In the genomic region with DNA sequence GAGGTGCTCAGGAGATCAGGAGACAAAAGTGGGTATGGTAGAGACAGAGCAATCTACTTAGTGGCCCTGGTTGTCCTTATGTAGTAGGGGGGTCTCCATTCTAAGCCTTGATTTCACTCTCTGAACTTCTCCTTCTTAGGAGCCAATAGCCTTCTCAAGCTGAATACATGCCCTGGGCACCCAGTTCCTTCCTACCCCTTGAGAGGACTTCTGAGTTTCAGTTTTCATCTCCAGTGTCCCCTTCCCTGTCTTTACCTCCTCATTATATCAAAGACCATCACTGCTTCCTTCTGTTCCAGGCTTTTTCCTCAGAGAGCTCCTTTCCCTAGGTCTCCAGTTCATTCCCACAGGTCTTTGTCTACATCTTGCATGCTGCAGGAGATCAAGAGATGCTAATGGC, we compare ENCODE assay signal across 8 mouse cellular contexts. TPM values are rescaled to one million over a fixed set of nuclear protein-coding genes. Genes with fewer than 3 reads are reported as not detected.
DNase-seq lines count a peak whose midpoint lies in the region; ATAC-seq and TF ChIP-seq lines count a peak whose summit lies in the region.
"Had no signal": no experiment of that assay in that cellular context is flagged by ENCODE, and none has a peak within 500 bp of the region (broad histone marks: within the 10 kb centered on the region; RNA-seq: fewer than 3 reads in every experiment).

No protein-coding gene starts in this region.

- TF ChIP-seq CTCF in lung, postnatal 0 days (IDR thresholded peaks at IDR 0.05) = no peak
- TF ChIP-seq CTCF in forebrain, postnatal 0 days (IDR thresholded peaks at IDR 0.05; ENCODE audit: low read depth) = no peak
- no peak for TF ChIP-seq CTCF in liver, embryonic 14.5 days (IDR thresholded peaks at IDR 0.05; ENCODE audit: low read depth)
- TF ChIP-seq CTCF in stomach, postnatal 0 days (IDR thresholded peaks at IDR 0.05; ENCODE audit: low read depth) = no peak

- H3K9me3 ChIP-seq in lung, postnatal 0 days (ENCODE audit: low read length) = no peaks in the 10 kb centered on the region
- H3K9me3 ChIP-seq in forebrain, postnatal 0 days (ENCODE audit: low read length) = no peaks in the 10 kb centered on the region
- H3K9me3 ChIP-seq in liver, embryonic 14.5 days (ENCODE audit: control insufficient read depth, low read length) = no peaks in the 10 kb centered on the region
- H3K9me3 ChIP-seq in stomach, postnatal 0 days (ENCODE audit: control insufficient read depth, low read length) = no peaks in the 10 kb centered on the region

- 0 out of 2 replicates have a peak, but pooled peaks cover 7% of the 10 kb centered on the region for H3K27me3 ChIP-seq in lung, postnatal 0 days (replicated peaks; ENCODE audit: insufficient read depth, low read length)
- H3K27me3 ChIP-seq in forebrain, postnatal 0 days (ENCODE audit: insufficient read depth, low read length) = peaks cover 37% of the 10 kb centered on the region
- H3K27me3 ChIP-seq in liver, embryonic 14.5 days (ENCODE audit: control insufficient read depth, insufficient read depth, low read length) = peaks cover 61% of the 10 kb centered on the region
- peaks cover 3% of the 10 kb centered on the region; the same call in 1 of the 2 replicates for H3K27me3 ChIP-seq in stomach, postnatal 0 days (ENCODE audit: control insufficient read depth, insufficient read depth, low read length)

- H3K27ac ChIP-seq in lung, postnatal 0 days (ENCODE audit: low read length) = peak overlapping the region; percentile 94
- no peak overlapping the region for H3K27ac ChIP-seq in forebrain, postnatal 0 days (ENCODE audit: low read depth, low read length)
- no peak overlapping the region for H3K27ac ChIP-seq in liver, embryonic 14.5 days
- H3K27ac ChIP-seq in stomach, postnatal 0 days (replicated peaks) = peak overlapping the region; percentile 94
- H3K27ac ChIP-seq: macrophage had no signal

- H3K4me3 ChIP-seq in lung, postnatal 0 days (ENCODE audit: low read depth, low read length) = peak overlapping the region; percentile 52; the same call in 1 of the 2 replicates
- peak overlapping the region; percentile 41 for H3K4me3 ChIP-seq in forebrain, postnatal 0 days (ENCODE audit: low read depth, low read length)
- H3K4me3 ChIP-seq in liver, embryonic 14.5 days (ENCODE audit: insufficient read depth in 1 of 2, low read depth in 2 of 2, low read length in 2 of 2) = no peak overlapping the region; a peak in 1 of 4 replicates
- peak overlapping the region; percentile 70 for H3K4me3 ChIP-seq in stomach, postnatal 0 days (ENCODE audit: low read depth, low read length)

- no peaks in the 10 kb centered on the region for H3K36me3 ChIP-seq in lung, postnatal 0 days (ENCODE audit: insufficient read depth, low read length)
- peaks cover 18% of the 10 kb centered on the region for H3K36me3 ChIP-seq in forebrain, postnatal 0 days (ENCODE audit: insufficient read depth)
- no peaks in the 10 kb centered on the region for H3K36me3 ChIP-seq in liver, embryonic 14.5 days (replicated peaks; ENCODE audit: control insufficient read depth, insufficient read depth, low read depth)
- H3K36me3 ChIP-seq in stomach, postnatal 0 days (ENCODE audit: control insufficient read depth, insufficient read depth, low read length) = no peaks in the 10 kb centered on the region; the same call in 1 of the 2 replicates

- no peak for TF ChIP-seq EP300 in lung, postnatal 0 days (IDR thresholded peaks at IDR 0.05)
- TF ChIP-seq EP300 in liver, embryonic 14.5 days (IDR thresholded peaks at IDR 0.05; ENCODE audit: low read depth) = no peak
- no peak for TF ChIP-seq EP300 in stomach, postnatal 0 days (optimal IDR thresholded peaks at IDR 0.05)

- H3K9ac ChIP-seq in lung, postnatal 0 days (replicated peaks; ENCODE audit: low read depth) = no peak overlapping the region
- peak overlapping the region; percentile 47; the same call in 1 of the 2 replicates for H3K9ac ChIP-seq in forebrain, postnatal 0 days
- no peak overlapping the region for H3K9ac ChIP-seq in liver, embryonic 14.5 days (replicated peaks)
- H3K9ac ChIP-seq in stomach, postnatal 0 days (ENCODE audit: low read length) = peak overlapping the region; percentile 83; the same call in 1 of the 2 replicates

- ATAC-seq in lung, postnatal 0 days = no peak
- no peak for ATAC-seq in forebrain, postnatal 0 days
- ATAC-seq in liver, embryonic 14.5 days (ENCODE audit: insufficient read depth) = no peak
- ATAC-seq in stomach, postnatal 0 days (ENCODE audit: low FRiP score, low TSS enrichment) = no peak

- no peak for DNase-seq in lung, postnatal 0 days (ENCODE audit: low spot score)
- no peak for DNase-seq in lung, postnatal 4 days
- DNase-seq in forebrain, postnatal 0 days = no peak
- no peak for DNase-seq in liver, embryonic 14.5 days (ENCODE audit: low read depth in 3 of 3, low spot score in 3 of 3)
- DNase-seq in stomach, postnatal 0 days (ENCODE audit: low spot score) = no peak
- no peak for DNase-seq in right cerebral cortex, postnatal 14 days
- no peak for DNase-seq in MN1 (ENCODE audit: low spot score)

- H3K4me1 ChIP-seq in lung, postnatal 0 days (ENCODE audit: insufficient read depth, low read depth, low read length) = peaks cover 6% of the 10 kb centered on the region; the same call in 1 of the 2 replicates
- 0 out of 2 replicates have a peak, but pooled peaks cover 3% of the 10 kb centered on the region for H3K4me1 ChIP-seq in forebrain, postnatal 0 days (ENCODE audit: insufficient read depth)
- H3K4me1 ChIP-seq in liver, embryonic 14.5 days (replicated peaks; ENCODE audit: control insufficient read depth in 2 of 2, insufficient read depth in 2 of 2, low read length in 1 of 2) = no peaks in the 10 kb centered on the region
- H3K4me1 ChIP-seq in stomach, postnatal 0 days (replicated peaks; ENCODE audit: control insufficient read depth, insufficient read depth) = peaks cover 2% of the 10 kb centered on the region; the same call in 1 of the 2 replicates

- peak overlapping the region; percentile 81 for H3K4me2 ChIP-seq in lung, postnatal 0 days (replicated peaks; ENCODE audit: low read depth, low read length)
- peak overlapping the region; percentile 90 for H3K4me2 ChIP-seq in forebrain, postnatal 0 days (ENCODE audit: low read depth)
- H3K4me2 ChIP-seq in liver, embryonic 14.5 days (ENCODE audit: low read depth) = peak overlapping the region; percentile 49; the same call in 1 of the 2 replicates
- H3K4me2 ChIP-seq in stomach, postnatal 0 days (replicated peaks; ENCODE audit: low read depth) = peak overlapping the region; percentile 69

RNA-seq across cellular contexts. Expression of gene Scarf2, which starts 0.6 kb away (rescaled TPM):
- polyA plus RNA-seq in lung, postnatal 0 days (2015; fragmentation: Nextera tagmentation; extraction: Ambion mirVana) = 18.5 and 20.4 TPM in 2 replicates
- 6.2 and 10.6 TPM in 2 replicates for total RNA-seq in forebrain, postnatal 0 days (2014; rRNA removed)
- 1.9 and 2.1 TPM in 2 replicates for polyA plus RNA-seq in forebrain, postnatal 0 days (2015; fragmentation: Nextera tagmentation; extraction: Ambion mirVana)
- 3.4 and 4.3 TPM in 2 replicates for polyA plus RNA-seq in liver, embryonic 14.5 days (2012; rRNA removed)
- polyA plus RNA-seq in liver, embryonic 14.5 days (2014; fragmentation: Nextera tagmentation; extraction: Ambion mirVana) = 0.51 and 1.0 TPM in 2 replicates
- polyA plus RNA-seq in stomach, postnatal 0 days (2015; fragmentation: Nextera tagmentation; extraction: Ambion mirVana) = 7.8 and 10.7 TPM in 2 replicates

RNA-seq across cellular contexts. Expression of gene B830017H08Rik, which starts 36.4 kb away (rescaled TPM):
- not detected in 2 replicates for polyA plus RNA-seq in lung, postnatal 0 days (2015; fragmentation: Nextera tagmentation; extraction: Ambion mirVana)
- total RNA-seq in forebrain, postnatal 0 days (2014; rRNA removed) = 4.5 and 5.9 TPM in 2 replicates
- polyA plus RNA-seq in forebrain, postnatal 0 days (2015; fragmentation: Nextera tagmentation; extraction: Ambion mirVana) = 6.8 TPM in 2 replicates
- not detected in 2 replicates for polyA plus RNA-seq in liver, embryonic 14.5 days (2012; rRNA removed)
- polyA plus RNA-seq in liver, embryonic 14.5 days (2014; fragmentation: Nextera tagmentation; extraction: Ambion mirVana) = not detected in 2 replicates
- polyA plus RNA-seq in stomach, postnatal 0 days (2015; fragmentation: Nextera tagmentation; extraction: Ambion mirVana) = not detected in 2 replicates
- polyA plus RNA-seq: macrophage had no signal

RNA-seq across cellular contexts. Expression of gene Klhl22, which starts 37.1 kb away (rescaled TPM):
- 25.4 and 29.8 TPM in 2 replicates for polyA plus RNA-seq in lung, postnatal 0 days (2015; fragmentation: Nextera tagmentation; extraction: Ambion mirVana)
- 117 and 162 TPM in 2 replicates for total RNA-seq in forebrain, postnatal 0 days (2014; rRNA removed)
- 69.6 and 73.8 TPM in 2 replicates for polyA plus RNA-seq in forebrain, postnatal 0 days (2015; fragmentation: Nextera tagmentation; extraction: Ambion mirVana)
- polyA plus RNA-seq in liver, embryonic 14.5 days (2012; rRNA removed) = 13.1 and 14.0 TPM in 2 replicates
- polyA plus RNA-seq in liver, embryonic 14.5 days (2014; fragmentation: Nextera tagmentation; extraction: Ambion mirVana) = 10.8 and 11.6 TPM in 2 replicates
- 32.0 and 34.0 TPM in 2 replicates for polyA plus RNA-seq in stomach, postnatal 0 days (2015; fragmentation: Nextera tagmentation; extraction: Ambion mirVana)

RNA-seq across cellular contexts. Expression of gene Car15, which starts 41.6 kb away (rescaled TPM):
- 1.8 TPM in 2 replicates for polyA plus RNA-seq in lung, postnatal 0 days (2015; fragmentation: Nextera tagmentation; extraction: Ambion mirVana)
- 4.2 and 7.5 TPM in 2 replicates for total RNA-seq in forebrain, postnatal 0 days (2014; rRNA removed)
- polyA plus RNA-seq in forebrain, postnatal 0 days (2015; fragmentation: Nextera tagmentation; extraction: Ambion mirVana) = 1.8 and 1.9 TPM in 2 replicates
- 1.3 and 1.6 TPM in 2 replicates for polyA plus RNA-seq in liver, embryonic 14.5 days (2012; rRNA removed)
- not detected in 2 replicates for polyA plus RNA-seq in liver, embryonic 14.5 days (2014; fragmentation: Nextera tagmentation; extraction: Ambion mirVana)
- 0.63 and 1.3 TPM in 2 replicates for polyA plus RNA-seq in stomach, postnatal 0 days (2015; fragmentation: Nextera tagmentation; extraction: Ambion mirVana)

Comparison
In these comparisons a context has a peak if more than half of its experiments do, and no peak if none do; other contexts are left out.
1. H3K27ac ChIP-seq: peak in lung, postnatal 0 days (single experiment) and stomach, postnatal 0 days (single experiment); none in forebrain, postnatal 0 days (single experiment) and liver, embryonic 14.5 days (single experiment).
2. H3K4me3 ChIP-seq: peak in lung, postnatal 0 days (single experiment), forebrain, postnatal 0 days (single experiment) and stomach, postnatal 0 days (single experiment); none in liver, embryonic 14.5 days (0 of 2).
3. H3K9ac ChIP-seq: peak in forebrain, postnatal 0 days (single experiment) and stomach, postnatal 0 days (single experiment); none in lung, postnatal 0 days (single experiment) and liver, embryonic 14.5 days (single experiment).
4. Peak in every context shown above with its lines, with median percentiles within 50 percentile points of each other: H3K4me2 ChIP-seq.